Mouse (Mus musculus) right cerebral cortex, postnatal 36 days (tissue): ENCODE data around the gene Junb.

Source experiments
- DNase-seq, 2 experiments: peaks; one replicate each; pipeline ENCODE4 v3.0.0; 2022; ENCODE audit warnings: low spot score in 2 of 2, mixed read lengths in 1 of 2

The Junb gene

DNA sequence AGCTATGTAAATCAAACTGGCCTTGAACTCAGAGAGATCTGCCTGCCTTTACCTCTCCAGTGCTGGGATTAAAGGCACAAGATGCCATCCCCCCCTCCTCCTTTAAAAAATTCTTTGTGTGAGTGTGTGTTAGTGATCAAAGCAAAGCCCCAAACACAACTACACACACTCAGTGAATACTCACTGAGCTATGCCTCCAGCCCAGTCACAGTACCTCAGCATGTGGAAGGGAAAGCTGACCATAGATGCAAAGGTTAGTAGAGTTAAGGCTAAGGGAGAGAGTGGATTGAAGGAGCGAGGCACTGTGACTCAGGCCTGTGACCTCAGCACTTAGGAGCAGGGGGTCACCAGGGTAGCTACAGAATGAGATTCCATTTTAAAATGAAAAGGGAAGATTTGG, 5.4 kb downstream of the Junb start:
- DNase-seq = no peak

DNA sequence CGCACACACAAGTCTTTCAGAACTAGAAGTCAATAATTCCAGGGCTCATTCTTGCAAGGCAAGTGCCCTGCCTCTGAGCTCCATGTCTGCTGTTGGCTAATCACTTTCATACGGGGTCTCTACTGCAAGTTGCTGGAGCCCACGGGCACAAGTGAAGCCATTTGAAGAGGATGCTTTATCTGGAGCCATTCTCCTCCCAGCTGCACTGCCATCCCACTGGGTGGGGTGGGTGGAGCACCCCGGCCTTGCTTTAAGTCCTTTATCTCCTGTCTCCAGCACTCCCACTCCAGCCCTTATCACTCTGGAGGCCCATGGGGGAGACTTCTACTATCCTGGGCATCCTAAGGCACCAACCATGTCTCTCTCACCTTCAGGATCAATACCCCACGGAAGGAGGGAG, 7.6 kb downstream of the Junb start:
- no peak for DNase-seq

DNA sequence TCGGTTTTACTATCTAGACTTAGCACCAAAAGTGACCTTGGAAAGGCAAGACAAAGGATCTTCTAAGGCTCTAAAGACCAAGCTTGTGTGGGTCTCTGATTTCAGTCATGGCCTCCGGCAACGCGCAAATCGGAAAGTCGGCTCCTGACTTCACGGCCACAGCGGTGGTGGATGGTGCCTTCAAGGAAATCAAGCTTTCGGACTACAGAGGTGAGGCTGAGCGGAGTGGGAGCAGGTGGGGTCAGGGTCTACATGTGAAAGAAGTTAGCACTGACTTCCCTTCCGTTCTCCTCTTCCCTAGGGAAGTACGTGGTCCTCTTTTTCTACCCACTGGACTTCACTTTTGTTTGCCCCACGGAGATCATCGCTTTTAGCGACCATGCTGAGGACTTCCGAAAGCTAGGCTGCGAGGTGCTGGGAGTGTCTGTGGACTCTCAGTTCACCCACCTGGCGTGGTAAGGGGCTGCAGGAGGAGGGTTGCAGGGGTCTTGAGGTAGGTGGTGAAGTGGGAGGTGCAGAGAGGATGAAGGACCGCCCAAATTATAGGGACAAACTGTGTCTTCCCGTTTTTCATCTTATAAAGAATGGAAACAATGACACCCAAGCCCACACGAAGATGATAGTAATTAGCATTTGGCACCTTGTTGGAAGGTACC, 8.3 kb downstream of the Junb start:
- DNase-seq = no peak

GRCm38 (mm10) chr8:84969241-84970134, 9.0 kb downstream of the Junb start, which contains the start of the genes Gm49661, Prdx2 and Rnaseh2a:
TSS of gene Gm49661 (minus strand) at chr8:84969433.
TSS of gene Prdx2 (plus strand) at chr8:84969587.
TSS of gene Rnaseh2a (minus strand) at chr8:84969767.
- DNase-seq = peak in 1 of 2 experiments; percentile 64

- DNase-seq = no peak
Measured at GRCm38 (mm10) chr8:84968650-84969049, 9.9 kb downstream of the Junb start.

DNA sequence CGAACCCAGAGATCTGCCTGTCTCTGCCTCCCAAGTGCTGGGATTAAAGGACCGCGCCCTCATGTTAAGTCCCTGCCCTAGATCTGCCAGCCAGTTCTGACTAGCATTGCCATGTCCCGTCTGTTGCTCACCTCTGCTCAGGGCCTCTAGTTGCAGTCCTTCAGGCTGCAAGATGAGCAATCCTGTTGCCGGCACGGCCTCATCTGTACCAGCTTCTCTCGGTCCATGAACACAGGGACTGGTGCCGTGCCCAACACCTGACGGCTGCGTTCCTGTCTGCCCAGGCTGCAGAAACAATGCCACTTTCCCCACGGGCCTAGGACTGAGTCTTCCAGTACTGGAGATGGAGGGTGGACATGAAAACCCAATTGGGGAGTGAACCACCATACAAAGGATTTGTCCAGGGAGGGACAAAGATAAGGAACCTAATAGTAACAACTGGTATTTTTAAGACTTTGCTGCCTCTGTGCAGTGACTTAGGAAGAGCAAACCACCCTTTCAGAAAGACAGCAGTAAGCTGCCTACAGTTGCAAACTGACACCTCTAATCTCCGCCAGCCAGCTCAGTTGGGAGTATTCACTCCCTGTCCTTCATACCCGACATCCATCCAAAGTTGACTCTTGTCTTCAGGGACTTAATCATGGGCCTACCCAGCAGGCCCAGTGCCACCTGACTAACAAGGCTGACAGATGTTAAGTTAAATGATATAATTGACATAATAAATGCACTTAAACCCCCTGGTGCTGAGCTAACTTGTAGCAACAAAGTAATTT, 10.8 kb downstream of the Junb start:
- DNase-seq = no peak

DNA sequence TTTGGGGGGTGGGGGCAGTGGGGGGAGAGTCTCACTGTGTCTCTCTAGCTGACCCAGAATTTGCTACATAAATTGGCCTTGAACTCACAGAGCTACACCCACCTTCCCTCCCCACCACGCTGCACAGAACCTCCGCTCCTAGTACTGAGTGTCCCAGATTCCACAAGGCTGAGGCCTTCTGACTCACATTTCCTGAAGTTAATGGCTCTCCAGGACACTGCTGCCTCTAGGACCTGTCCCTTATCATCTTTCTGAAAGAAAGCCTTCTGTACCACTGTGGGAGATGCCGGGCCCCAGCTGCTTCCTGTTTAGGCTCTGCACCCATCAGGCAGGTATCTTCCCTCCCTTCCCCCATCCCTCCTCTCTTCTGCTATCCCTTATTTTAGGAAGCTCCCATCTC, 11.9 kb downstream of the Junb start:
- no peak for DNase-seq

GRCm38 (mm10) chr8:84965731-84966291, 12.7 kb downstream of the Junb start:
- peak; percentile 95 to 96 for DNase-seq

DNA sequence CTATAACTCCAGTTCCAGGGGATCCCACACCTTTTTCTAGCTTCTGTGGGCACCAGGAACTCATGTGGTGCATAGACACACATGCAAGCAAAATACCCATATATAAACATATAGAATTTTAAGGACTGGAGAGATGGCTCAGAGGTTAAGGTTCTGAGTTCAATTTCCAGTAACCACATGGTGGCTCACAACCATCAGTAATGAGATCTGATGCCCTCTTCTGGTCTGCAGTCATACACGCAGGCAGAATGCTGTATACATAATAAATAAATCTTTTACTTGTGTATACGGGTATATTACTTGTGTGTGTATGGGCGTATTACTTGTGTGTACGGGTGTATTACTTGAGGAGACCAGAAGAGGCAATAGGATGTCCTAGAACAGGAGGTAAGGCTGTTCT, 14.6 kb downstream of the Junb start:
- DNase-seq = no peak

DNA sequence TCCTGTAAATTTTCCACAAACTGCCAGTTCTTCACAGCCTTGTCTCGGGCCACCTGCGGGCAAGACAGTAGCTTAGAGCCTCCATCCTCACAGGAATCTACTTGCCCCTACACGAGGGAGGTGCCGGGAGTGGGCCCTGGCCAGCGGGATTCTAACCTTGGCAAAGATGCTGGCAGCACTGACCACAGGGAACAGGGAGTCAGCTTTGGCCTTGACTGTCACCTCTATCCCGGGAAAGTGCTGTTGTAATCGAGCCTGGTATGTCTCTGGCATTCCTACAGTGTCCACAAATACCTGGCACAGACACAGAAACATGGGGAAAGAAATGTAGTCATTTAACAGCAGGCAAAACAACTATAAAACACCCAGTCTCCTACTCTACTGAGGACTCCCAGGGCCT, 18.7 kb downstream of the Junb start:
- DNase-seq = no peak

DNA sequence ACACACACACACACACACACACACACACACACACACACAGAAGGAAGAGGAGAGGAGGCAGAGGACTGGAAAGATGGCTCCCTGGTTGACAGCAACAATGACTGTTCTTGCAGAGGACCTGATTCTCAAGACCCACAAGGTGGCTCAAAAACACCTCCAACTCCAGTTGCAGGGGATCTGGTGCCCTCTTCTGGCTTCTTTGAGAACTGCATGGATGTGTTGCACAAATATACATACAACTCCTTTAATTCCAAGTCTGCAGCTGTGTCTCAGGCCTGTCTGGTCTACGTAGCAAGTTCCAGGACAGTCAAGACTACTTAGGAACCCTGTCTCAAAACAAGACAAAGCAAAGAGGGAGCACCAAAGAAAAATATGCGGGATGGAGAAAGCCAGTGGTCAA, 21.8 kb downstream of the Junb start:
- DNase-seq = peak in 1 of 2 experiments; percentile 58

DNA sequence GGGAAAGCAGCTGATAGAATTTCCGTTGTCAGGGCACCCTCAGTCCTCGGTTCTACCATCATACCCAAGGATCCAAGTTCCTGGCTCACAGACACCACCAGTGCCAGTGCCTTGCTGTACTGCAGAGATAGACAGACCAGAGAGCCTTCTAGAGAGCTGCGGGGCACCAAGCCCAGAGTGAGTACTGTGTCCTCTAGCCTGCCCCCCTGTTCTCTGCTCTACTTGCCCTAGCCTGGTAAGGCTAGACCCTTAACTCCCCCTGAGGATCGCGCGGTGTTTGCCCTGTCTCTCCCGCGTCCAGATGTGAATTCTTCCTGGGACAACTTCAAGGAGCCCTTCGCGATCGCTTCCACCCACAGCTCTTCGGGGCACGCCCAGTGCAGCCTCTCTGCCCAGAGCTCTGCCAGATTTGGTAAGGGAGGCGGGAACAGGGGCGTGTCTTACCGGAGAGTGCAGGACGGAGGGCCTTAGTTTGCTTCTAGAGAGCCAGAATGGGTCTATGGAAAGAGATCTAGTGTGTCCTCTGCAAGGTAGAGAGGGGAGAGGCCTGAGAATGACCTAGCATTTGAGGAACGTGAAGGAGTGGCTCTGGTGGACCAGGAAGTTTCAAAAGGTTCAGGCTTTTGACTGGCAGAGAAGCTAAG, 25.8 kb downstream of the Junb start:
- DNase-seq = no peak

GRCm38 (mm10) chr8:84949753-84950152, 28.8 kb downstream of the Junb start:
- DNase-seq = no peak

DNA sequence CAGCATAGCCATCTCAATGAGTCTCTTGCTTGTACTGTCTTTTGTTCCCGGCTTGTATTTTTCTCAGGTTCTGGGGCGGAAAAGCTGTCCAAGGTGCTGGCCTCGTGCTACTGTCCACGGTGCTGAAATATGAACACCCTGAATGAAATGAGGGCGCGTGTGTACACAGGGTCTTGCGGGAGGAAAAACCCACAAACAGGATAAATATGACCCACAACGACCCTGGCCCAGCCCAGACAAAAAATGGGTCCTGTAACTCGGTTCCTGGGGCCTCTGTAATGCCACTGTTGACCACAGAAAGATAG, 31.3 kb downstream of the Junb start:
- DNase-seq = no peak

DNA sequence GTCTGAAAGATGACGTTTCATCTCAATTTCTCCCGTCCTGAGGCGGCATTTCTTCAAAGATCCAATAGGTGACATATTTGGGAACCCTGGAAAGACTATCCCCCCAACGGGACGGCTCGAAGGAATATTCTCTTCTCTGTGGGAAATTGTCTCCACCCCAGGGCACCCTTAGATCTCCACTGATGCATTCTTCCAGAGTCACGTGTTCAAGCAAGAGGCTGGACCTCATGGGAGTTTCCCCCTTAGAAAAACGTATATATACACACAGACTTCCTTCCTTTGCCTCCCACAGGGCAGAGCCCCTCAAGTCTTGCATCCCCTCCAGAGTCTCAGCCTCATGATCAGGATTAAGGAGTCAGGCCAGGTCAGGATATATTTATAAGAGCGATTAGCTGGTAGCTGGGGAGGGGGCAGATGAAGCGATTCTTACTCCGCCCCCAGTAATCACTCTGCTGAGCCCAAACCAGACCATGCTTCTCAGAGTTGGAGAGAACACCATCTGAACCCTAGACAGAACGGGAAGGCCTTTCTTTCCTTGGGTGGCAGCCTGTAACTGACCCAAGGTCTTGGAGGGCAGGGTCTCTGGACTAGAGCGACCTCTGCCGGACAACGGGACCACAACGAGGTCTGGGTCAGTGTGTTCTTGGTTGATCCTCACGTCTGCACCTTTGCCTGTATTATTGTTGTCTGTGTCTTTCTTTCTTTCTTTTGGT, 31.8 kb downstream of the Junb start, which contains the start of gene Rtbdn:
Gene Rtbdn (plus strand): TSS at position 464 of the 713 bp plus-strand sequence.
- no peak for DNase-seq

- no peak for DNase-seq
Measured at GRCm38 (mm10) chr8:84945633-84946527, 32.6 kb downstream of the Junb start.

DNA sequence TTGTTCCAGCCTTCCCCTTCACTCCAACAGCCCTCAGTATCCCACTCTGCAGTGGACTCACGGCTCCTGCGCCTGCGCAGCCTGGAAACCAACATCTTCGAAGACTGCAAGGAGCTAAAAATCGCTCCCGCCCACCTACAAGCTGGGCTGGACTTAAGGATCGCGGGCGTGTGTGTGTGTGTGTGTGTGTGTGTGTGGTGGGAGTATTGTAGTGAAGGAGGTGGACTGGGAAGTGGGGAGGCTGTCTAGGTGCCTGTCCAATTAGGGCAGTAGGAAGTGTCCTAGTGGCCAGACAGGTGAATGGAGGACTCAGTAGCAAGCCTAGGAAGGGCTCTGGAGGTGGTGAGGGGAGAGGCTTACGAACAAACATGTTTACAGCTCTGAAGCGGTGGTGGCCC, 33.3 kb downstream of the Junb start:
- DNase-seq = peak; percentile 83 to 85

DNA sequence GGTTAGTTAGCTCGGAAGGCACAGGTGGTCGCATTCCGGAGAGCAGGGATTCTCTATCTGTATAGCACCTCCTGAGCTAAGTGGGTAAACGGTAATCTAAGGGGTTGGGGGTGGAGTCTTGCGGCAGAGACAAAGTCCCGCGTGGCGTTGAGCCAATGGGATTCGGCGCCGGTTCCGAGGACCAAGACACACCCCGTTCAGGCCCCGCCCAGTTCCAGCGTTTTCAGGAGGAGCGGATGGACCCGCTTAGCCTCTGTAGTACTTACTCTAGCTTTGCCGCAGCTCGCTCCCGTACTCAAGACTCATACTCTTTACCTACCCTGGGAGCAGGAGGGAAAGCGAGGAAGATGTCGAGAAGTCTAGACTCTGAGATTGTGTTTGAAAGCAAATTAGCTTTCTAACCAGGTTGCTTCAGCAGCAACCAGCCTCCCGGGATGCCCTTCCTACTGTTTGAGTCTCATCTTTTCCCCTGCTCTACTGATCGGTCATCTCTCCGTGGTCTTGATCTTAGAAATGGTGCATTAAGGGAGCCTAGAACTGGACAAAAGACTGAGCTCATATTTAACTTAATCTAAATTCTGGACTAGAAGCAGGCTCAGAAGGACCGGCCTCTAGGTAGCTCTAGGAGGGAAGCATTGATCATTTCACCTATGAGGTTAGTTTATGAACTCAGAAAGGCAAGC, 33.9 kb downstream of the Junb start:
- peak in 1 of 2 experiments; percentile 66 for DNase-seq

- DNase-seq = no peak
Measured at GRCm38 (mm10) chr8:84943699-84944098, 34.8 kb downstream of the Junb start.
